Mouse (Mus musculus) midbrain, embryonic 10.5 days (tissue): ENCODE data around the gene Ppp2r3a. TPM values are rescaled to one million over a fixed set of nuclear protein-coding genes. Genes with fewer than 3 reads are reported as not detected.

Experiments
- DNase-seq: peaks from one replicate; pipeline ENCODE4 v3.0.0-alpha.2; 2017; ENCODE audit warnings: low spot score
- H3K27ac ChIP-seq: fragments of 300-500 bp; sonication (generic); replicated peaks from 2 replicates; pipeline ENCODE4 v1.5.1; 2016; ENCODE audit warnings: mild to moderate bottlenecking
- H3K27me3 ChIP-seq: fragments of 300-500 bp; sonication (generic); 2 replicates; pipeline ENCODE4 v1.6.1; 2016; ENCODE audit warnings: low read depth, mild to moderate bottlenecking; ENCODE audit not compliant: poor library complexity, severe bottlenecking
- H3K36me3 ChIP-seq: fragments of 300-500 bp; sonication (generic); 2 replicates; pipeline ENCODE4 v1.6.1; 2016; ENCODE audit warnings: mild to moderate bottlenecking, moderate library complexity
- H3K4me1 ChIP-seq: fragments of 300-500 bp; sonication (generic); 2 replicates; pipeline ENCODE4 v1.6.1; 2016
- H3K4me3 ChIP-seq: fragments of 300-500 bp; sonication (generic); 2 replicates; pipeline ENCODE4 v1.5.1; 2016; ENCODE audit warnings: mild to moderate bottlenecking, moderate library complexity
- H3K9me3 ChIP-seq: fragments of 300-500 bp; sonication (generic); replicated peaks from 2 replicates; pipeline ENCODE4 v1.6.1; 2016; ENCODE audit warnings: mild to moderate bottlenecking
- WGBS: fragments of 180-500 bp; shearing (Covaris S2); methylation state at CpG from one replicate; pipeline ENCODE4 v1.1.7; 2016; 5-methylcytosine and 5-hydroxymethylcytosine counted together
- polyA plus RNA-seq: library from polyadenylated mRNA; unstranded; fragments of >200 nt; fragmentation: Nextera tagmentation; extraction: Ambion mirVana; gene quantifications from 2 replicates; pipeline ENCODE4 v1.2.1, GENCODE M21; 2016

Ppp2r3a gene
- polyA plus RNA-seq, 1 experiment from 2014 or later, result 8.0 TPM

- no peak overlapping the region for H3K27ac ChIP-seq
- WGBS, result 3% methylated on average over 18 of the region's 18 CpGs
- DNase-seq, result no peak
These were observed 175.3 kb downstream of the Ppp2r3a start for GRCm38 (mm10) chr9:101076095-101076875.

GRCm38 (mm10) chr9:101075694-101076093 lies 175.9 kb downstream of the Ppp2r3a start:
- no peaks in the 10 kb centered on the region for H3K27me3 ChIP-seq
- WGBS, result 1% methylated on average over 8 of the region's 8 CpGs
- peak overlapping the region; percentile 75 for H3K4me3 ChIP-seq
- no peaks in the 10 kb centered on the region for H3K9me3 ChIP-seq
- H3K27ac ChIP-seq, result 0 out of 2 replicates have a peak overlapping the region, but pooled peaks have one; percentile 97
- H3K36me3 ChIP-seq, result peaks cover 12% of the 10 kb centered on the region
- DNase-seq, result no peak
- peaks cover 48% of the 10 kb centered on the region for H3K4me1 ChIP-seq

More at GRCm38 (mm10) chr9:101076095-101076875, 175.3 kb downstream of the Ppp2r3a start:
- Histone ChIP-seq H3K4me3 (peak overlapping the region; percentile 75), H3K36me3 (peaks cover 16% of the 10 kb centered on the region), H3K27me3 (no peaks in the 10 kb centered on the region), H3K9me3 (no peaks in the 10 kb centered on the region), H3K4me1 (peaks cover 48% of the 10 kb centered on the region)

- under 1% methylated on average over 25 of the region's 25 CpGs for WGBS
- H3K4me3 ChIP-seq, result peak overlapping the region; percentile 75
- H3K9me3 ChIP-seq, result no peaks in the 10 kb centered on the region
- peaks cover 11% of the 10 kb centered on the region for H3K36me3 ChIP-seq
- DNase-seq, result peak; percentile 48
- H3K27me3 ChIP-seq, result no peaks in the 10 kb centered on the region
- H3K27ac ChIP-seq, result peak overlapping the region; percentile 97
- peaks cover 47% of the 10 kb centered on the region for H3K4me1 ChIP-seq
These were observed 176.5 kb downstream of the Ppp2r3a start for GRCm38 (mm10) chr9:101075091-101075581.

- under 1% methylated on average over 80 of the region's 100 CpGs for WGBS
- H3K27ac ChIP-seq, result peak overlapping the region; percentile 97
- H3K36me3 ChIP-seq, result peaks cover 6% of the 10 kb centered on the region; the same call in 1 of the 2 replicates
- no peaks in the 10 kb centered on the region for H3K27me3 ChIP-seq
- DNase-seq, result peak; percentile 82
- no peaks in the 10 kb centered on the region for H3K9me3 ChIP-seq
- peaks cover 43% of the 10 kb centered on the region for H3K4me1 ChIP-seq
- peak overlapping the region; percentile 75 for H3K4me3 ChIP-seq
These were observed 177.1 kb downstream of the Ppp2r3a start for GRCm38 (mm10) chr9:101074332-101075021.

- Histone ChIP-seq H3K27ac (peak within 1 kb of the TSS; percentile 97), H3K9me3 (no peaks in the 10 kb centered on the region), H3K4me1 (peaks cover 38% of the 10 kb centered on the region), H3K27me3 (no peaks in the 10 kb centered on the region), H3K36me3 (peaks cover 6% of the 10 kb centered on the region; the same call in 1 of the 2 replicates), H3K4me3 (peak within 1 kb of the TSS; percentile 75)
- no peak for DNase-seq
- WGBS, result 0% methylated on average over 31 of the region's 43 CpGs
These were observed 177.6 kb downstream of the Ppp2r3a start, which contains the start of gene Msl2 for GRCm38 (mm10) chr9:101073987-101074331. Gene Msl2 (plus strand): TSS chr9:101074101.

- Histone ChIP-seq H3K4me3 (peak overlapping the region; percentile 75), H3K27ac (peak overlapping the region; percentile 97), H3K27me3 (no peaks in the 10 kb centered on the region), H3K9me3 (no peaks in the 10 kb centered on the region), H3K4me1 (peaks cover 32% of the 10 kb centered on the region), H3K36me3 (peaks cover under 1% of the 10 kb centered on the region; the same call in 1 of the 2 replicates)
- 2% methylated on average over 65 of the region's 65 CpGs for WGBS
- peak; percentile 99 for DNase-seq
These were observed 178.3 kb downstream of the Ppp2r3a start for GRCm38 (mm10) chr9:101073041-101073986.

- H3K4me3 ChIP-seq, result 0 out of 2 replicates have a peak overlapping the region, but pooled peaks have one; percentile 75
- H3K9me3 ChIP-seq, result no peaks in the 10 kb centered on the region
These were observed 179.1 kb downstream of the Ppp2r3a start for GRCm38 (mm10) chr9:101072506-101072905.

GRCm38 (mm10) chr9:101069781-101070180 lies 181.8 kb downstream of the Ppp2r3a start:
- H3K27ac ChIP-seq, result no peak overlapping the region
- H3K4me1 ChIP-seq, result peaks cover 13% of the 10 kb centered on the region
- H3K36me3 ChIP-seq, result no peaks in the 10 kb centered on the region
- no peaks in the 10 kb centered on the region for H3K9me3 ChIP-seq
- no peaks in the 10 kb centered on the region for H3K27me3 ChIP-seq
- no peak overlapping the region for H3K4me3 ChIP-seq
- DNase-seq, result no peak
- 95% methylated on average over 3 of the region's 3 CpGs for WGBS

More at GRCm38 (mm10) chr9:101072506-101072905, 179.1 kb downstream of the Ppp2r3a start:
- Histone ChIP-seq H3K27ac (no peak overlapping the region), H3K27me3 (no peaks in the 10 kb centered on the region), H3K4me1 (peaks cover 24% of the 10 kb centered on the region), H3K36me3 (no peaks in the 10 kb centered on the region)
- WGBS, result 55% methylated on average over 5 of the region's 5 CpGs
- DNase-seq, result no peak

GRCm38 (mm10) chr9:101065076-101065602 lies 186.5 kb downstream of the Ppp2r3a start:
- Histone ChIP-seq H3K4me3 (no peak overlapping the region), H3K27ac (no peak overlapping the region), H3K4me1 (peaks cover 8% of the 10 kb centered on the region), H3K27me3 (no peaks in the 10 kb centered on the region), H3K9me3 (no peaks in the 10 kb centered on the region), H3K36me3 (no peaks in the 10 kb centered on the region)
- WGBS, result 90% methylated on average over 3 of the region's 3 CpGs
- no peak for DNase-seq

- Histone ChIP-seq H3K36me3 (no peaks in the 10 kb centered on the region), H3K9me3 (0 out of 2 replicates have a peak, but pooled peaks cover 2% of the 10 kb centered on the region), H3K4me3 (no peak overlapping the region), H3K27me3 (no peaks in the 10 kb centered on the region), H3K27ac (no peak overlapping the region), H3K4me1 (peaks cover 8% of the 10 kb centered on the region)
- WGBS, result 74% methylated on average over 6 of the region's 6 CpGs
- no peak for DNase-seq
These were observed 189.3 kb downstream of the Ppp2r3a start for GRCm38 (mm10) chr9:101062253-101062780.

GRCm38 (mm10) chr9:101061035-101061434 lies 190.6 kb downstream of the Ppp2r3a start:
- no peaks in the 10 kb centered on the region for H3K36me3 ChIP-seq
- no peak for DNase-seq
- peaks cover 8% of the 10 kb centered on the region for H3K4me1 ChIP-seq
- H3K27ac ChIP-seq, result no peak overlapping the region
- no peak overlapping the region for H3K4me3 ChIP-seq
- 0 out of 2 replicates have a peak, but pooled peaks cover 2% of the 10 kb centered on the region for H3K9me3 ChIP-seq
- 81% methylated on average over 11 of the region's 11 CpGs for WGBS
- H3K27me3 ChIP-seq, result no peaks in the 10 kb centered on the region
